Mouse (Mus musculus) gonadal fat pad, adult 2 months (tissue): Measurements from ENCODE around the gene Scpep1. TPM values are rescaled to one million over a fixed set of nuclear protein-coding genes. Genes with fewer than 3 reads are reported as not detected.

Experiments
- DNase-seq: peaks from one replicate; pipeline ENCODE4 v3.0.0-alpha.2; 2012; ENCODE audit warnings: low read depth
- polyA plus RNA-seq: library from polyadenylated mRNA; depleted of rRNA; stranded (reverse); fragments of >200 nt; gene quantifications from 2 replicates; pipeline ENCODE4 v1.2.3, GENCODE M21; 2012; rRNA removed

Gene Scpep1
- polyA plus RNA-seq, 1 experiment = 20.7 TPM

GRCm38 (mm10) chr11:88878011-88878410 lies 77.3 kb downstream of the Scpep1 start:
- DNase-seq = no peak

Other genes starting within 250 kb of the Scpep1 start
- gene Msi2, start 237.0 kb downstream of the Scpep1 start, polyA plus RNA-seq = 36.4 and 49.8 TPM in 2 replicates
- 54.1 and 56.3 TPM in 2 replicates for gene Akap1, start 90.9 kb downstream of the Scpep1 start, polyA plus RNA-seq
- 3.6 and 4.6 TPM in 2 replicates for gene Elobl, start 11.5 kb upstream of the Scpep1 start, polyA plus RNA-seq
- 3.9 and 4.7 TPM in 2 replicates for gene Coil, start 14.8 kb upstream of the Scpep1 start, polyA plus RNA-seq
- 14.0 and 22.2 TPM in 2 replicates for gene Trim25, start 43.9 kb upstream of the Scpep1 start, polyA plus RNA-seq
- gene Dgke, start 111.4 kb upstream of the Scpep1 start, polyA plus RNA-seq = 6.6 and 7.3 TPM in 2 replicates
- 1.8 and 4.7 TPM in 2 replicates for gene Gm525, start 118.4 kb upstream of the Scpep1 start, polyA plus RNA-seq